Mouse (Mus musculus) ES-Bruce4 (cell line): ENCODE measurements around the gene Dnmt3b.

Source experiments
- CTCF ChIP-seq: IDR thresholded peaks from one replicate; pipeline ENCODE4 v1.8.1; 2011; ENCODE audit warnings: low read depth, low read length
- EP300 ChIP-seq: IDR thresholded peaks from 2 replicates; pipeline ENCODE4 v1.6.1; 2011; ENCODE audit warnings: low read depth, low read length; ENCODE audit not compliant: insufficient read depth
- POLR2A ChIP-seq: IDR thresholded peaks from one replicate; pipeline ENCODE4 v1.8.1; 2011; ENCODE audit warnings: low read length; ENCODE audit not compliant: insufficient read depth

GRCm38 (mm10) chr2:153648773-153649297 lies 415 bp upstream of the Dnmt3b start:
- TF ChIP-seq POLR2A (no peak), CTCF (no peak), EP300 (no peak)
